Mouse (Mus musculus): ENCODE results near the gene Dync1i1.

The Dync1i1 gene

GRCm38 (mm10) chr6:5858901-5859598, 133.6 kb downstream of the Dync1i1 start:
- no peak for DNase-seq

GRCm38 (mm10) chr6:5859630-5860029, 134.2 kb downstream of the Dync1i1 start:
- no peak for DNase-seq

- DNase-seq, result no peak
Observed at GRCm38 (mm10) chr6:5866091-5866490, 140.7 kb downstream of the Dync1i1 start.

- no peak for DNase-seq
Observed at GRCm38 (mm10) chr6:5867221-5867620, 141.8 kb downstream of the Dync1i1 start.

GRCm38 (mm10) chr6:5871060-5871459, 145.6 kb downstream of the Dync1i1 start:
- DNase-seq, result no peak

- no peak for DNase-seq
Observed at GRCm38 (mm10) chr6:5871581-5872298, 146.3 kb downstream of the Dync1i1 start.

- peak; percentile 71 for DNase-seq
Observed at GRCm38 (mm10) chr6:5889341-5889740, 163.9 kb downstream of the Dync1i1 start.

GRCm38 (mm10) chr6:5911295-5911694, 185.9 kb downstream of the Dync1i1 start:
- no peak for DNase-seq

- DNase-seq, result peak; percentile 56
Observed at GRCm38 (mm10) chr6:5915028-5915427, 189.6 kb downstream of the Dync1i1 start.

- DNase-seq, result no peak
Observed at GRCm38 (mm10) chr6:5920670-5921069, 195.2 kb downstream of the Dync1i1 start.

- no peak for DNase-seq
Observed at GRCm38 (mm10) chr6:5922676-5923075, 197.2 kb downstream of the Dync1i1 start.

GRCm38 (mm10) chr6:5923148-5923547, 197.7 kb downstream of the Dync1i1 start:
- no peak for DNase-seq

GRCm38 (mm10) chr6:5930140-5930539, 204.7 kb downstream of the Dync1i1 start:
- DNase-seq, result no peak

GRCm38 (mm10) chr6:5935587-5936353, 210.3 kb downstream of the Dync1i1 start:
- DNase-seq, result no peak

GRCm38 (mm10) chr6:5949812-5950392, 224.5 kb downstream of the Dync1i1 start:
- no peak for DNase-seq

- DNase-seq, result no peak
Observed at GRCm38 (mm10) chr6:5956316-5956913, 231.0 kb downstream of the Dync1i1 start.

GRCm38 (mm10) chr6:5960728-5961127, 235.3 kb downstream of the Dync1i1 start:
- DNase-seq, result no peak

- DNase-seq, result no peak
Observed at GRCm38 (mm10) chr6:5961960-5962359, 236.5 kb downstream of the Dync1i1 start.

GRCm38 (mm10) chr6:5966376-5966775, 240.9 kb downstream of the Dync1i1 start:
- no peak for DNase-seq

GRCm38 (mm10) chr6:5966806-5967445, 241.5 kb downstream of the Dync1i1 start:
- DNase-seq, result no peak

GRCm38 (mm10) chr6:5967545-5967944, 242.1 kb downstream of the Dync1i1 start:
- DNase-seq, result no peak

GRCm38 (mm10) chr6:5969613-5970012, 244.2 kb downstream of the Dync1i1 start:
- DNase-seq, result no peak

Measured in kidney, postnatal 14 days (tissue).